8 mouse cellular contexts compared by ENCODE assay signal in genomic region chr2:122765071-122765793, GRCm38 (mm10). TPM values are rescaled to one million over a fixed set of nuclear protein-coding genes. Genes with fewer than 3 reads are reported as not detected.
DNase-seq lines count a peak whose midpoint lies in the region; ATAC-seq and TF ChIP-seq lines count a peak whose summit lies in the region.

Sqor (plus strand) TSS chr2:122765237.

- no peaks in the 10 kb centered on the region for H3K36me3 ChIP-seq in embryonic facial prominence, embryonic 12.5 days
- H3K36me3 ChIP-seq in heart, adult 2 months (ENCODE audit: control insufficient read depth, insufficient read depth, low read length): peaks cover 7% of the 10 kb centered on the region
- no peaks in the 10 kb centered on the region for H3K36me3 ChIP-seq in liver, adult 2 months (ENCODE audit: control insufficient read depth, insufficient read depth, low read length)
- no peaks in the 10 kb centered on the region for H3K36me3 ChIP-seq in midbrain, postnatal 0 days (ENCODE audit: insufficient read depth, low read length)

- peak within 1 kb of the TSS; percentile 46 for H3K9ac ChIP-seq in embryonic facial prominence, embryonic 12.5 days
- peak within 1 kb of the TSS; percentile 87 for H3K9ac ChIP-seq in heart, adult 2 months (ENCODE audit: low read depth, low read length)
- peak within 1 kb of the TSS; percentile 91 for H3K9ac ChIP-seq in liver, adult 2 months (ENCODE audit: low read depth, low read length)
- peak within 1 kb of the TSS; percentile 42; the same call in 1 of the 2 replicates for H3K9ac ChIP-seq in midbrain, postnatal 0 days (replicated peaks; ENCODE audit: low read length, poor library complexity, severe bottlenecking)

- H3K79me2 ChIP-seq in heart, adult 2 months (replicated peaks; ENCODE audit: control insufficient read depth, insufficient read depth, low read length): peaks cover 2% of the 10 kb centered on the region; the same call in 1 of the 2 replicates
- H3K79me2 ChIP-seq in liver, adult 2 months (ENCODE audit: control insufficient read depth, insufficient read depth, low read length): peaks cover 14% of the 10 kb centered on the region; the same call in 1 of the 2 replicates

- peak within 1 kb of the TSS; percentile 90 for H3K4me2 ChIP-seq in embryonic facial prominence, embryonic 12.5 days (replicated peaks)
- H3K4me2 ChIP-seq in midbrain, postnatal 0 days (ENCODE audit: low read depth, low read length, poor library complexity, severe bottlenecking): peak within 1 kb of the TSS; percentile 90

- 0 out of 2 replicates have a peak, but pooled peaks have one; percentile 64 for ATAC-seq in embryonic facial prominence, embryonic 12.5 days (ENCODE audit: insufficient number of reproducible peaks, insufficient read depth, low FRiP score, low TSS enrichment)
- peak; percentile 44; the same call in 1 of the 2 replicates for ATAC-seq in midbrain, postnatal 0 days (ENCODE audit: low FRiP score)

- H3K4me3 ChIP-seq in embryonic facial prominence, embryonic 12.5 days: peak within 1 kb of the TSS; percentile 44
- peak within 1 kb of the TSS; percentile 73 for H3K4me3 ChIP-seq in heart, adult 2 months
- peak within 1 kb of the TSS; percentile 73 for H3K4me3 ChIP-seq in liver, adult 2 months (ENCODE audit: insufficient read depth, low read depth, low read length)
- H3K4me3 ChIP-seq in midbrain, postnatal 0 days (ENCODE audit: low read depth, low read length): peak within 1 kb of the TSS; percentile 42

- peak; percentile 39 for TF ChIP-seq CTCF in heart, adult 2 months (IDR thresholded peaks at IDR 0.05)
- no peak for TF ChIP-seq CTCF in liver, adult 2 months (IDR thresholded peaks at IDR 0.05; ENCODE audit: low read depth, low read length)
- TF ChIP-seq CTCF in midbrain, postnatal 0 days (IDR thresholded peaks at IDR 0.05): no peak

- no peaks in the 10 kb centered on the region for H3K9me3 ChIP-seq in embryonic facial prominence, embryonic 12.5 days
- H3K9me3 ChIP-seq in midbrain, postnatal 0 days (ENCODE audit: low read length): no peaks in the 10 kb centered on the region

- peak; percentile 93 for TF ChIP-seq POLR2A in heart, adult 2 months (IDR thresholded peaks at IDR 0.05; ENCODE audit: insufficient read depth, low read depth, low read length)
- TF ChIP-seq POLR2A in liver, adult 2 months (IDR thresholded peaks at IDR 0.05; ENCODE audit: extremely low read depth, insufficient read depth, low read length): peak; percentile 90

- TF ChIP-seq EP300 in heart, adult 2 months (IDR thresholded peaks at IDR 0.05; ENCODE audit: insufficient read depth, low read depth, low read length): 0 out of 2 replicates have a peak, but pooled peaks have one; percentile 22

- H3K27me3 ChIP-seq in embryonic facial prominence, embryonic 12.5 days: peaks cover 29% of the 10 kb centered on the region
- H3K27me3 ChIP-seq in heart, adult 2 months (ENCODE audit: control insufficient read depth, insufficient read depth, low read length): no peaks in the 10 kb centered on the region
- H3K27me3 ChIP-seq in liver, adult 2 months (ENCODE audit: control insufficient read depth, insufficient read depth, low read length): no peaks in the 10 kb centered on the region
- peaks cover 9% of the 10 kb centered on the region for H3K27me3 ChIP-seq in midbrain, postnatal 0 days (ENCODE audit: insufficient read depth, low read length)

- WGBS in embryonic facial prominence, embryonic 12.5 days: 1% methylated on average over 45 of the region's 46 CpGs
- WGBS in heart, adult 2 months: under 1% methylated on average over 46 of the region's 46 CpGs
- under 1% methylated on average over 46 of the region's 46 CpGs for WGBS in liver, adult 2 months
- under 1% methylated on average over 44 of the region's 46 CpGs for WGBS in midbrain, postnatal 0 days

- H3K4me1 ChIP-seq in embryonic facial prominence, embryonic 12.5 days: peaks cover 6% of the 10 kb centered on the region; the same call in 1 of the 2 replicates
- peaks cover 10% of the 10 kb centered on the region for H3K4me1 ChIP-seq in heart, adult 2 months (ENCODE audit: control insufficient read depth, insufficient read depth, low read length)
- peaks cover 8% of the 10 kb centered on the region for H3K4me1 ChIP-seq in liver, adult 2 months (ENCODE audit: control insufficient read depth, insufficient read depth, low read length)
- no peaks in the 10 kb centered on the region for H3K4me1 ChIP-seq in midbrain, postnatal 0 days (ENCODE audit: insufficient read depth, low read length)

- no peak within 1 kb of the TSS for H3K27ac ChIP-seq in embryonic facial prominence, embryonic 12.5 days
- peak within 1 kb of the TSS; percentile 84 for H3K27ac ChIP-seq in heart, adult 2 months
- peak within 1 kb of the TSS; percentile 91 for H3K27ac ChIP-seq in liver, adult 2 months (replicated peaks; ENCODE audit: insufficient read depth, low read depth, low read length)
- no peak within 1 kb of the TSS for H3K27ac ChIP-seq in midbrain, postnatal 0 days (ENCODE audit: low read depth, low read length)

- DNase-seq in left cerebral cortex, adult 18-20 months (ENCODE audit: low spot score in 2 of 2): peak; percentile 8 to 28
- no peak for DNase-seq in left cerebral cortex, adult 11 months (ENCODE audit: low spot score)
- DNase-seq in heart, adult 2 months: peak; percentile 90
- DNase-seq in kidney, adult 18-20 months: peak; percentile 87
- DNase-seq in liver, adult 2 months (ENCODE audit: extremely low read depth, low read depth, low spot score): peak; percentile 73
- DNase-seq in midbrain, postnatal 0 days (ENCODE audit: low spot score): peak; percentile 8
- peak; percentile 38 to 39 for DNase-seq in spleen, postnatal 36 days (ENCODE audit: low spot score in 2 of 2)

- intact Hi-C loops in heart, adult 2 months (cut with DNase I): no loop called here

RNA-seq across cellular contexts. Expression of gene Sqor, which starts in this region (rescaled TPM):
- 1 to 10 TPM; 6.3 to 7.3 TPM for total RNA-seq in left cerebral cortex, adult 18-20 months (2021)
- polyA plus RNA-seq in embryonic facial prominence, embryonic 12.5 days (2016; fragmentation: Nextera tagmentation; extraction: Ambion mirVana): 3.6 TPM in 2 replicates
- total RNA-seq in heart, adult 2 months (2021): 10 to 100 TPM; 35.0 to 43.1 TPM
- polyA plus RNA-seq in heart, adult 2 months (2012; rRNA removed): 29.3 and 43.4 TPM in 2 replicates
- total RNA-seq in liver, adult 2 months (2014; rRNA removed): 332 and 378 TPM in 2 replicates
- polyA plus RNA-seq in liver, adult 2 months (2012; rRNA removed): 162 and 165 TPM in 2 replicates
- total RNA-seq in midbrain, postnatal 0 days (2014; rRNA removed): 2.8 and 4.2 TPM in 2 replicates
- 2.8 and 3.6 TPM in 2 replicates for polyA plus RNA-seq in midbrain, postnatal 0 days (2015; fragmentation: Nextera tagmentation; extraction: Ambion mirVana)

Comparison
In these comparisons a context has a peak if more than half of its experiments do, and no peak if none do; other contexts are left out.
1. H3K27ac ChIP-seq: peak in heart, adult 2 months (single experiment) and liver, adult 2 months (single experiment); none in embryonic facial prominence, embryonic 12.5 days (single experiment) and midbrain, postnatal 0 days (single experiment).
2. Peak in every context shown above with its lines, with median percentiles within 50 percentile points of each other: H3K4me3 ChIP-seq and H3K9ac ChIP-seq.